Mouse (Mus musculus): Measurements from ENCODE around the gene Catip.

GRCm38 (mm10) chr1:74383385-74383784 is 21.5 kb downstream of the Catip start:
- TF ChIP-seq CTCF (IDR thresholded peaks at IDR 0.05; ENCODE audit: extremely low read depth, insufficient read depth, insufficient read length, insufficient replicate concordance) (no peak), POLR2A (IDR thresholded peaks at IDR 0.05; ENCODE audit: low read depth, low read length) (no peak)
